Mouse (Mus musculus) retina, postnatal 1 day (tissue): ENCODE data around the gene Crct1.

Experiments used
- DNase-seq: peaks from one replicate; pipeline ENCODE4 v3.0.0-alpha.2; 2012

The Crct1 gene

DNA sequence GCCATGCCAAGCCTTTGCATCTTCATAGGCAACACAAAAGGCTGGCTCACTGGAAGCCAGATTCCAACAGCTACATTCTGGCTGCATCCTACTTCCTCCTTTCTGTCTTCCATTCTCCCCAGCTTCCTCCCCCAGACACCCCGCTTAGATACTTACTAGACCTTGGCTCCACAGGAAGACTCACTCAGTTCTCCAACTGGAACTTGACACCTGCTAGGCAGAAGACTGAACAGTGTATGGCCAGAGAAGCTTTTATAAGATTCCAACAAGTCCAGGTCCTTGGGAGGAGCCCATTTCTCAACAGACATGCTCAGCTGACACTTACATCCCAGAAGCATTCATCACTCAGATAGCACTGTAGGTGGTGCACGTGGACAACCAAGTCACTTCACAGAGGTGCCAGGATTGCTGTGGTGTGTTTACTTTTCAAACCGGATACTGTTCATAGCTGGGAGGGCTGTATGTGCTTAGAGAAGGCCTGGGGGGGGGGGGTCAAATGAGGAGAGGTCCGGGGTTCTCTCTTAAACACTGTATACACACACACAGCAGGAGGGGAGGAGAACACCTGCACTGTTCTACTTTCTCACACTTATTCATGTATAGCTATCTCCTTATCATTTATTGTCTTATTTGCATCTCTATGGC is at the start of gene Crct1:
Crct1 (minus strand) TSS at position 228 of the 645 bp plus-strand sequence.
- peak; percentile 3 for DNase-seq

DNA sequence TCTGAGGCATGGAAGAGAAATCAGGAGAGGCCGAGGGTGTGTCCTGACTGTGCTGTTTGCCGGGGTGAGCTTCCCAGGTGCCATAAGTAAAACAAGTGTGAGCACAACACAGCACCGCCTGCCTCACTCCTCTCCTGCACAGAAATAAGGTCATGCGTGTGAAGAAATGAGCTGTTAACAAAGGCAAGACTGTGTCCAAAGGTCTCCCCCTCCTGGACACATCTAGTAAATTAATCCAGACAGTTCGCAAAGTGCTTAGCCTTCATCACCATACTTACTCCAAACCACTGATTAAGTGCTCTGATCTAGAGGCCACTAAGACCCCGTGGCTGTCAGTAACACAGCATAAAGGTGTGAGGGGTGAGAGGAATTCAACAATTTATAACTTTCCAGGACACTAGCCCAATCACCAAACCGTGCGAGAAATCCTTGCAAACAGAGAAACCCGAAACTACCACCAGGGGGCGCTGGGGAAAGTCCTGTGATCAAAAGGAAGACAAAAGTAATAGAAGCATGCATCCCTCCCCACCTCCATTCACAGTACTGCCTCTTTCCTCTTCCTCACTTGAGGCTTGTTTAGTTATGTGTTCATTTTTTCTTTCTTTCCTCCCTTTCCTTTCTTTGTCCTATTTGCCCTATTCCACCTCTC is 37.5 kb upstream of the Crct1 start:
- peak; percentile 30 for DNase-seq

GRCm38 (mm10) chr3:93050182-93050581 is 34.7 kb upstream of the Crct1 start:
- no peak for DNase-seq

DNA sequence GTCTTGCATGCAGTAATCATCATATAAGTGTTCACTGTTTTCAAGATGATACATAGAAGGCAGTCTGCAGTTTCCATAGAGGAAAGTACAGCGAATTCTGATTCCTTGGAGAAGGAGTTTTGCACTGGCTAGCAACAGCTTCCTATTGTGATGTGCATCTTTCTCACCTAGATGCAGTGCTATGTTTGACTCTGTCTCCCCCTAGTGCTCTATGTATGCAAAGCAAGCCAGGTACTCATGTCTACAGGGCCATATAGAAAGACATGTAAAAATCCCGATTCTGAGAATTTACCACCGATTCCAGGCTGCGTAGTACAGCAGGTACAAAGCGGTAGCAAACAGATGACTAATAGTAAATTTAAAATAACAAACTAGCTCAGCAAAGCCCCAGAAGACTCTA is 16.0 kb upstream of the Crct1 start:
- peak; percentile 72 for DNase-seq

- no peak for DNase-seq
These were observed 10.0 kb upstream of the Crct1 start for GRCm38 (mm10) chr3:93025486-93025885.

DNA sequence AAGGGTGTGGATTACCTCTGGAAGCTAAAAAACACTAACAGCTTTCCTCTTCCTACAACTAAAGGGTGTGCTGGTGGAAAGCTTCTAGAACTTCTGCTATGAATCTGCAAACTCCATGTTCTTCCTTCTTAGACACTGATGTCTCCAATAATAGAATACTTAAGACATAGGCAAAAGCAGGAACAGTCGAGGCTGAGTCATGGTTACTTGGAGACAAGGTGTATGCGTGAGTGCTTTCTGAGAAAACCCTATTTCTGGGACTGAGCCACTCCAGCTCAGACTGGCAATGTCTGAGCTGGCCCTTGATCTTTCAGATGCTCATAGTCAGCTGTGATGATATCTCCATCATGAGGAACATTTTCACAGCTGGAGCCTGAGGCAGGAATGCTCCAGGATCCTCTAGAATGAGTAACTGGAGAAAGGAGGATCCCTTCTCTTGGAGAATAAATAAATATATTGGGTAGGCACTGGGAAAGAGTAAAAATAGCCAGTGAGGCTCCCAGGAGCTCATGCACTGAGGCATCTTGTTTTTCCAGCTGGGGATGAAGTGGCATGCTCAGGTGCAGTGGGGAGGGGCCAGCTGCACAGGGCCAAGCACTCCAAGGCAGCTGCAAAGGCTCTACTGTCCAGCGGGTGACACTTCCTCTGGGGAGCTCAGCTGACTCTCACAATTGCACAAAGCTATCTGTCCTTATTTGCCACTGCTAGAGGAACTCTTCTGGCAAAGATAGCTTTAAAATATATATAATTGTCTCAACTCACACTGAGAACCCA is 8.1 kb upstream of the Crct1 start:
- DNase-seq = no peak

DNA sequence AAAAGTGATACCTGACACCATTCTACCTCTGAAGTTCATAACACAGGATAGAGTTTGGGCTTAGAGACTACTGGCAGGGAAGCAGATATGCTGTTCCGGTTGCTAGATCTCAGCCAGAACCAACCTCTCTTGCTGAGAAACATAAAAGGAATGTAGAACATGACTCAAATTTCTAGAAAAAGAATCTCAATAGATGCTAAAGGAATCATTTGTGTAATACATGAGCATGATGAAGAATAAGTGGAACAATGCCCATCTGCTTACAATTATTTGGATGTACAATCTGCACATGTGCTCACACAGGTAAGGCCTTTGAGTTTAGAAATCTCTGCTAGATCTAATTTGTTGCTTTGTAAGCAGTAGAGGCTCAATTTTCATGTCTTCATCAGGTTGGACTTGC is 5.7 kb upstream of the Crct1 start:
- no peak for DNase-seq

- no peak for DNase-seq
These were observed 3.5 kb upstream of the Crct1 start, which contains the start of gene Lce1m for GRCm38 (mm10) chr3:93018960-93019359. Gene Lce1m, minus strand, starts transcription at chr3:93019060.

DNA sequence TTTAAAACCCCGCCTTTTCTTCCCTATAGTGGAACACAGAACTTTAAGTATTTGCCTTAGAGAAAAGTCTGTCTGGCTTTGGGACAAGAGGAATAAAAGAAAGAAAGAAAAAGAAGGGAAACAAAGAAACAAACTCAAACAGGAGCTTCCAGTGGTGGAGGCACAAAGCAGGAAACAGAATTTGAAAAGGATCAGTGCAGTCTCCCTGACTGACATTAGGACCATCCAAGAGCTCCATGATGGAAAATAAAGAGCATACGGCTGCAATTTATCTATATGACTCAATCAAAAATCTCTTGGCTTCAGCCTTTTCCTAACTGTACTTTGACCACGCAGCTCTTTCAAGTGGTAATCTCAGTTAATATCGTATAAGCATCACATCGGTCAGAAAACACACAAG is 616 bp downstream of the Crct1 start:
- DNase-seq = no peak

DNA sequence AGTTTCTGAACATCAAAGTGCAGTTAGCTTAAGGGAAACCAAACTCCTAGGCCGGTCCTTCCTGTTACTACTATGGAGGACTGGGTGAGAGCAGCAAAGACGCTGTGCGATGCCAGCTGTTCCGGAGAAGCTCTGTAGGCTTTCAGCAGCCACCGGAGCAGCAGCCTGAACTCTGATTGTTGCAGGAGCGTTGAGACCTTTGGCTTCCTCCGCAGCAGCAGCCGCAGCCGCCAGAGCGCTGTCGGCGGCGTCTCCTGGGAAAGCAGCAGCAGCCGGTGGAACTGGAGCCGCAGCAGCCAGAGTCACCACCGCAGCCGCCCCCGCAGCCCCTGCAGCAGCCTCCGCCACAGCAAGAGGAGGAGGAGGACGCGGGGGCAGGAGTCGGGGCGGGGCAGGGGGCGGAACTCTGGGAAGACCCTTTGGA is 1.1 kb downstream of the Crct1 start:
- DNase-seq = peak; percentile 76

- DNase-seq = peak; percentile 11
These were observed 12.6 kb downstream of the Crct1 start for GRCm38 (mm10) chr3:93002843-93003242.

GRCm38 (mm10) chr3:93000621-93001020 is 14.9 kb downstream of the Crct1 start:
- no peak for DNase-seq

- peak; percentile 76 for DNase-seq
These were observed 16.8 kb downstream of the Crct1 start for GRCm38 (mm10) chr3:92998691-92999090.

DNA sequence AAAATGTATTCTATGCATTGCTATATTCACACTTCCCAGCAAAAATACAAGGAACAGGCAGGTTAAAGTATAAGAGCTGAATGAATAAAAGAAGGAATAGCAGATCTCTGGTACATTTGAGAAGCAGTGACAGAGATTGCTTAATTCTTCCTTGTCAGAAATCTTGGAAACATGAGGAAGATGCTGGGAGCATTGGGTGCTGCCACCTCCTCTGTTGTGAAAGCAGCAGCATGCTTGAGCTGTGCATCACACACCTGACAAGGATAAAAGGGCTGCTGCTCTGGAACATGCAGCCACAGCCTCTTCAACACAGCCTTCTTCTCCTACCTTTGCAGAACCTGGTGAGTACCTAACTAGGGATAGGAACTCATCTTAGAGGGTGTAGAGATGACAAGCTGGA is 23.6 kb downstream of the Crct1 start, which contains the start of gene Lce3f:
Lce3f (plus strand) TSS at position 301 of the 400 bp plus-strand sequence.
- no peak for DNase-seq

- no peak for DNase-seq
These were observed 37.0 kb downstream of the Crct1 start for GRCm38 (mm10) chr3:92978484-92978883.

GRCm38 (mm10) chr3:92966761-92967160 is 48.7 kb downstream of the Crct1 start, which contains the start of gene Lce3e:
Gene Lce3e, plus strand, starts transcription at chr3:92967061.
- DNase-seq = no peak
